Mouse (Mus musculus) stomach, embryonic 16.5 days (tissue): ENCODE measurements around the gene Ccdc149. TPM values are rescaled to one million over a fixed set of nuclear protein-coding genes. Genes with fewer than 3 reads are reported as not detected.

ENCODE experiments used
- ATAC-seq: fragments of 200-750 bp; cut with Nextera tagmentation; 2 replicates; pipeline ENCODE4 v1.8.0; 2017; ENCODE audit warnings: moderate number of reproducible peaks, moderate TSS enrichment; ENCODE audit not compliant: insufficient read depth, low FRiP score
- H3K27ac ChIP-seq: fragments of 300-500 bp; sonication (generic); 2 replicates; pipeline ENCODE4 v1.5.1; 2014; ENCODE audit warnings: low read length
- H3K27me3 ChIP-seq: fragments of 300-500 bp; sonication (generic); 2 replicates; pipeline ENCODE4 v1.6.1; 2014; ENCODE audit warnings: low read length, control low read depth, mixed read lengths; ENCODE audit not compliant: control insufficient read depth, insufficient read depth
- H3K36me3 ChIP-seq: fragments of 300-500 bp; sonication (generic); 2 replicates; pipeline ENCODE4 v1.6.1; 2014; ENCODE audit warnings: low read length; ENCODE audit not compliant: control insufficient read depth, insufficient read depth
- H3K4me1 ChIP-seq: fragments of 300-500 bp; sonication (generic); 2 replicates; pipeline ENCODE4 v1.6.1; 2014; ENCODE audit warnings: low read length, control low read depth, mixed read lengths; ENCODE audit not compliant: control insufficient read depth, insufficient read depth
- H3K4me2 ChIP-seq: fragments of 300-500 bp; sonication (generic); 2 replicates; pipeline ENCODE4 v1.6.1; 2014; ENCODE audit warnings: low read depth, low read length, mixed read lengths
- H3K4me3 ChIP-seq: fragments of 300-500 bp; sonication (generic); replicated peaks from 2 replicates; pipeline ENCODE4 v1.5.1; 2014; ENCODE audit warnings: mild to moderate bottlenecking, low read length
- H3K9ac ChIP-seq: fragments of 300-500 bp; sonication (generic); 2 replicates; pipeline ENCODE4 v1.6.1; 2014; ENCODE audit warnings: low read length
- H3K9me3 ChIP-seq: fragments of 300-500 bp; sonication (generic); replicated peaks from 2 replicates; pipeline ENCODE4 v1.6.1; 2016; ENCODE audit warnings: low read length, control low read depth; ENCODE audit not compliant: control insufficient read depth
- WGBS: fragments of 180-500 bp; shearing (Covaris S2); extraction: QIAGEN DNeasy Blood & Tissue Kit; methylation state at CpG from one replicate; pipeline ENCODE4 v1.1.7; 2014; 5-methylcytosine and 5-hydroxymethylcytosine counted together
- polyA plus RNA-seq: library from polyadenylated mRNA; unstranded; fragments of >200 nt; fragmentation: Nextera tagmentation; extraction: Ambion mirVana; gene quantifications from 2 replicates; pipeline ENCODE4 v1.2.1, GENCODE M21; 2015

Gene Ccdc149
- polyA plus RNA-seq, 1 experiment from 2014 or later, result 4.3 TPM

DNA sequence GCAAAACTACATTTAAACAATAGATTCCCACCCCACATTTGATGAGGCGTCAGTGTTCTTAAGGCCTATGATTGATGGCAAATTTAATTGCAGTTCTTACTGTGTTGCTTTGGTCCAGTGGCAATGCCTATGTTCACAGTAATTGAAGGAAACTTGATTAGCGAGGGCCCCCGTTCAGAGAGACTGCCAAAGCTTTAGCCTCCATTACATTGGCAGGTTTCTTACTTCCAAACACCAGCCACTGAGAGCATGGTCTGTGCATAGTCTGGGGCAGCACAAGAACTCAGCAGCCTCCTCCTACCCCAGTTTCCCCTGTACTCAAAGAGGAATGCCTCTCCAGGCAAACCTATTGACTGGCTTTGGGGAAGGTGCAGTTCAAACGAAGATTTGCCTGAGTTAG lies 42.7 kb downstream of the Ccdc149 start:
- H3K9ac ChIP-seq, result no peak overlapping the region
- H3K4me3 ChIP-seq, result no peak overlapping the region
- H3K27ac ChIP-seq, result no peak overlapping the region
- H3K27me3 ChIP-seq, result no peaks in the 10 kb centered on the region
- H3K36me3 ChIP-seq, result no peaks in the 10 kb centered on the region
- H3K4me1 ChIP-seq, result no peaks in the 10 kb centered on the region
- no peak overlapping the region for H3K4me2 ChIP-seq
- H3K9me3 ChIP-seq, result no peaks in the 10 kb centered on the region
- 52% methylated on average over 4 of the region's 4 CpGs for WGBS
- no peak for ATAC-seq

DNA sequence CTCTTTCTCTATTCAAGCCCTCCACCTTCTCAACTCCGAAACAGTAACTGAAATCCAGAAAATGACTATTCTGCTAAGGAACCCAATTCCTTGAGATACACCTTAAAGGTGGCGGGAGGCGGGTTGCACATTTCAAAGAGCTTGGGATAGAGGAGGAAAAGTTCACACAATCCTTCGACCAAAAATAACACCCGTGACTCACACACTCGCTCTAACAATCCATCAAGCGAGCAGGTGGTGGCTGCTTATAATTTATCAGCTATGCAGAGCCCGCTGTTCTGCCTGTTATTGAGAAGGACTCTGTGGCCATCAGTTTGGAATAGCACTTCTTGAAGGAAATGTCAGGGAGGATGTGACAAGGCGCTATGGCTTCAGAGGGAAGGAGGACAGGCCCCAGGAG lies 45.5 kb downstream of the Ccdc149 start:
- no peak for ATAC-seq
- Histone ChIP-seq H3K27ac (no peak overlapping the region), H3K4me1 (no peaks in the 10 kb centered on the region), H3K9ac (no peak overlapping the region), H3K4me2 (no peak overlapping the region), H3K36me3 (no peaks in the 10 kb centered on the region), H3K27me3 (no peaks in the 10 kb centered on the region), H3K9me3 (no peaks in the 10 kb centered on the region), H3K4me3 (no peak overlapping the region)
- WGBS, result 64% methylated on average over 9 of the region's 9 CpGs

DNA sequence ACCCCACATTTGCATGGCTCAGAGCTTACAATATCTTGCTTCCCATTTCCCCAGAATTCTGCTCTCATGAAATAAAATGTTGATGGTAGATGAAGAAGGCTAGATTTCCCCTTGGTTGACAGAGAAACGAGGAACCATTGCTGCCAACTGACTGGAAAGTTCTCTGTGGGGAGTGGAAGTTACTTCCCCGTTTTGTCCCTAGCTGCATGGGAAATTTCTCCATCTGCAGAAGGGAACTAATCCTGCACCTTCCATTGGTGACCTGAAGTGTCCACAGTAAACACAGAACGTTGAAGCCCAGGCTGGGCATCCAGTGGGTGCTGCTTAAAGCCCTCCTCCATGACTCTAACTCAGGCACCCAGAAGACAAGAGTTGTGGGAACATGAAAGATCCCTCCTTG lies 47.4 kb downstream of the Ccdc149 start:
- 66% methylated on average over 3 of the region's 3 CpGs for whole genome bisulfite sequencing
- H3K9ac ChIP-seq, result no peak overlapping the region
- no peak overlapping the region for H3K4me3 ChIP-seq
- H3K9me3 ChIP-seq, result no peaks in the 10 kb centered on the region
- H3K27ac ChIP-seq, result no peak overlapping the region
- no peaks in the 10 kb centered on the region for H3K4me1 ChIP-seq
- no peaks in the 10 kb centered on the region for H3K27me3 ChIP-seq
- H3K36me3 ChIP-seq, result no peaks in the 10 kb centered on the region
- no peak for ATAC-seq
- H3K4me2 ChIP-seq, result no peak overlapping the region

DNA sequence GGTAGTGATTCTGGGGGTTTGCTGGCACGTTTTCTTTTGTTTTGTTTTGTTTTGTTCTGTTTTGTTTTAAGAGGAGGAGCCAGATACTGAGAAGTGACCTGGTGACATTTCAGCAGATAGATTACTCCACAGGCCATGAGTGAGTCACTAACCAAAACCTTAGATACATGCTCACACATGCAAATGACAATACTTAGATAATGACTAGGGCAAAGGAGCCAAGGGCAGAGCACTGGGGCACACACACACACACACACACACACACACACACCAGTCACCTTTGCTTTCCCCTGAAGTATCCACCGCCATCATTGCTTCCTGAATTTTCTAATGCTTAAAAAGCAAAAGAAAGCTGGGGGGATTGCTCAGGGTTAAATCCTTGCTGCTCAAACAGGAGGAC lies 54.8 kb downstream of the Ccdc149 start:
- no peak overlapping the region for H3K27ac ChIP-seq
- H3K4me2 ChIP-seq, result no peak overlapping the region
- H3K4me3 ChIP-seq, result no peak overlapping the region
- H3K9me3 ChIP-seq, result no peaks in the 10 kb centered on the region
- H3K4me1 ChIP-seq, result no peaks in the 10 kb centered on the region
- no peak overlapping the region for H3K9ac ChIP-seq
- no peaks in the 10 kb centered on the region for H3K36me3 ChIP-seq
- 59% methylated on average over 2 of the region's 2 CpGs for WGBS
- no peak for ATAC-seq
- H3K27me3 ChIP-seq, result no peaks in the 10 kb centered on the region

DNA sequence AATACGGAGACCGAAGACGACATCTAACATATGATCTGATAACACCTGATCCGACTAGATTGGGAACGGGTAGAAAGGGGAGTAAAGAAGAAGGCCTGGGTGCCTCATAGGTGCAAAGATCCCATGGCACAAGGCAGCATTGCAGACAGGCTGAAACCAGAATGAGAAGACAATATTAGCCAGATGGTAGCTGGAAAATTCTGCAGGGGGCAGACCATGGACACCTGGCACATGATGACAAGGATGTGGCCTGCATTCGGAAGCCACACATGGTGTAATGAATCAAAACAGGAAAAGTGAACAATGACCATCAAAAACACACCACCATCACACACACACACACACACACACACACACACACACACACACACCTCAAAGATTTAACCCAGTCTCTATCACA lies 55.4 kb downstream of the Ccdc149 start:
- H3K4me3 ChIP-seq, result no peak overlapping the region
- WGBS, result 88% methylated on average over 6 of the region's 6 CpGs
- no peaks in the 10 kb centered on the region for H3K9me3 ChIP-seq
- ATAC-seq, result no peak
- H3K4me1 ChIP-seq, result no peaks in the 10 kb centered on the region
- H3K4me2 ChIP-seq, result no peak overlapping the region
- H3K27me3 ChIP-seq, result no peaks in the 10 kb centered on the region
- no peak overlapping the region for H3K27ac ChIP-seq
- H3K9ac ChIP-seq, result no peak overlapping the region
- H3K36me3 ChIP-seq, result no peaks in the 10 kb centered on the region

DNA sequence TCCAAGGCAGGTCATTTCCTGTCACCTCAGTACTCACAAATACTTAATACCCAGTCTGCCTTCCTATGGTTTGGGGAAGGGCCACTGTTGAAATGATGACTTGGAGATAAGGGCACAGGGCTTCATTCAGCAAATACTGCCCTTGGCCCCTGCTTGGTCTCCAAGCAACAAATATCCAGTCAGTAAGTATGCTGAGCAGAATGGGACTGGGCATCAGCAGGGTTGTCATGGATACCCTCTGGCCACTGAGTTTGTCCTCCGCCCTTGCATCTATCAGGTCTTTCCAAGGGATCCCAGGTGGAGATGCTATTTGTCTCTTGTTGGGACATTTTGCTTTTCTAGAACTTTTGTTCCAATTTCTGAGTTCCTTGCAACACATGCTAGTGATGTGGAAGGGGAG lies 56.1 kb downstream of the Ccdc149 start:
- Histone ChIP-seq H3K4me2 (no peak overlapping the region), H3K4me3 (no peak overlapping the region), H3K27ac (no peak overlapping the region), H3K4me1 (no peaks in the 10 kb centered on the region), H3K27me3 (no peaks in the 10 kb centered on the region), H3K9ac (no peak overlapping the region), H3K9me3 (no peaks in the 10 kb centered on the region), H3K36me3 (no peaks in the 10 kb centered on the region)
- WGBS, result 88% methylated on average over 1 of the region's 1 CpGs
- no peak for ATAC-seq

DNA sequence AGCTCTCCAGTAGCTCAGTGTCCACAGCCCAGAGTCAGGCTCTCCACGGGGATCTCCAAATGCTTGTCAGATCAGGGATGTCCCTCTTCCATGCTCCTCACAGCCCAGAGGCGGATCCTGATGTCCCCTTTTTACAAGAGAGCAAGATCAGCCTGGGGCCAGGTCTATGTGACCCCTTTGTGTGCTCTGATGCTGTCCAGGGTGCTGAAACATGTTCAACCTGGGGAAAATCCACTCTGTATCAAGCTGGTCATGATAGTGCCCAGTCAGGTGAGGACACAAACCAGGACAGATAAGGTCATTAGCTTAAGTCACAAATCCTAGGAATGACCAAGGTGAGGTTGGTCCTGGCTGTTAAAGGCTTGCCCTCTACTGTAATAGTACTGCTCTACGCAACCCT lies 59.8 kb downstream of the Ccdc149 start:
- no peak overlapping the region for H3K9ac ChIP-seq
- no peak overlapping the region for H3K4me3 ChIP-seq
- WGBS, result 69% methylated on average over 3 of the region's 3 CpGs
- no peaks in the 10 kb centered on the region for H3K4me1 ChIP-seq
- no peak overlapping the region for H3K4me2 ChIP-seq
- no peaks in the 10 kb centered on the region for H3K27me3 ChIP-seq
- no peak overlapping the region for H3K27ac ChIP-seq
- H3K9me3 ChIP-seq, result no peaks in the 10 kb centered on the region
- H3K36me3 ChIP-seq, result no peaks in the 10 kb centered on the region
- no peak for ATAC-seq

DNA sequence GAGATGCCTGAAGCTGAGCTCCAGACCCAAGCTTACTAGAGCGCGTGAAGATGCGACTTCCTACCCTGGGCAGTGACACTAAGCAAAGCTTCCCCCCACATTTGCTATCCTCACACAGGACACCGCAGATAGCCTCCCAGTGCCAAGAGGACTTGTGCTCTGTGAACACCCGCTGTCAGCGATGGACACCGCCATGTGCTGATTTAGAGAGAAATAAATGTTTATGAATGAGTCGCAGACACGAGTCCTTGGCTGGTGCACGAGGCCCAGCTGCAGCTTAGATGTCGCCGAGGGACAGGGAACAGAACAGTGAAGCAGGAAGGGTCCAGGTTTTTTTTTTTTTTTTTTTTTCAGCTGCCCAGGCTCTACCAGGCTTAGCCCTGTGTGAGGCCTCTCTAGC lies 61.1 kb downstream of the Ccdc149 start:
- Histone ChIP-seq H3K4me2 (no peak overlapping the region), H3K9me3 (no peaks in the 10 kb centered on the region), H3K9ac (no peak overlapping the region), H3K4me1 (no peaks in the 10 kb centered on the region), H3K27ac (no peak overlapping the region), H3K4me3 (no peak overlapping the region), H3K36me3 (no peaks in the 10 kb centered on the region), H3K27me3 (no peaks in the 10 kb centered on the region)
- no peak for ATAC-seq
- 65% methylated on average over 12 of the region's 12 CpGs for WGBS

DNA sequence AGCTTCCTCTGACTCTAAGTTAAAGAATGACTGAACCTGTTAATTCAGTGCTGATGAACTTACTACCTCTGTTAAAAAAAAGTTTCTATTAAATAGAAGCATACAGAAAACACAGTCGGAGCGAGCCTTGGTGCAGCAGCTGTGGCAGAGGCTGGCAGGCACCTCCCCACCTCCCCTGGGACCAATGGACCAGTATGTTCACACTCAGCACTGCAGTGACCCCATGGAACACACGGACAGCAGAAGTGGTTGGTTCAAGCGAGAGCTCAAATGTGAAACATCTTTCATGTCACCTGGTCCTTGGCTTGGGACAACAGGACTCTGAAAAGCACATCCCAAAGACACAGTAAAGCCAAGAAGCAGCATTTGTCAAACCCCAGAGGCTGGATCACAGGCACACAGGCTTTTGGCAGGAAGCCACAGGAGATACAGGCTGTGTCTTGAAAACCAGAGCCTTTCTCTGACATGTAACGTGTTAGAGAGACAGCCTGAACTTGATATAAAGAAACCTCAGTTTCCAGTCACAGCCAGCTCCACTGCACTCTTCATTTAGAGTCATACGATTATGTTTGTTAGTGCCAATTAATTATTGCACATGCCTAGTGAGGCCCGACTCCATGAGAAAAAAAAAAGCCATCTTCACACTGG lies 62.5 kb downstream of the Ccdc149 start:
- ATAC-seq, result no peak
- Histone ChIP-seq H3K4me1 (no peaks in the 10 kb centered on the region), H3K36me3 (no peaks in the 10 kb centered on the region), H3K9ac (no peak overlapping the region), H3K27ac (no peak overlapping the region), H3K4me3 (no peak overlapping the region), H3K4me2 (no peak overlapping the region), H3K9me3 (no peaks in the 10 kb centered on the region), H3K27me3 (no peaks in the 10 kb centered on the region)
- WGBS, result 66% methylated on average over 7 of the region's 7 CpGs

DNA sequence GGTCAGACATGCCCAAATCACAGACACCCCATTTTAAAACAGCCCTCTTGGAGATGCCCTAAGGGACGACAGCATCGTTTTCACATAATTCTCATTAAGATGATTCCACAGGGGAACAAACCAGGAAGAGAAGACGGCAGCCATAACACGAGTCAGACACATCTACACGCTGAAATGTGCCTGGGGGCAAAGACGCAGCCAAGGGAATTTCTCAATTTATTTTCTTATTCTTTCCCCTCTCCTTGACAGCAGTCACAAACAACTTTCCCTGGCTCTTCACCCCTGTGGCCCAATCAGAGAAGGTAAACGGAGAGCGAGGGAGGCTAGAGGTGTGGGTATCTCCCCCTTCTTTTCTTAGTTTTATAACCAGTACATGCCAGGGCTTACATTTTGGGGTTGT lies 66.9 kb downstream of the Ccdc149 start:
- no peaks in the 10 kb centered on the region for H3K36me3 ChIP-seq
- H3K27ac ChIP-seq, result no peak overlapping the region
- 77% methylated on average over 8 of the region's 8 CpGs for WGBS
- no peaks in the 10 kb centered on the region for H3K4me1 ChIP-seq
- no peak for ATAC-seq
- no peaks in the 10 kb centered on the region for H3K27me3 ChIP-seq
- H3K4me2 ChIP-seq, result no peak overlapping the region
- H3K9me3 ChIP-seq, result no peaks in the 10 kb centered on the region
- H3K9ac ChIP-seq, result no peak overlapping the region
- H3K4me3 ChIP-seq, result no peak overlapping the region
